ENCODE assay signal across 24 mouse cellular contexts in genomic region chr10:65342513-65342912, GRCm38 (mm10).
A peak's percentile ranks its signal among the peaks of the same experiment; 100 is the strongest.
DNase-seq lines count a peak whose midpoint lies in the region; ATAC-seq and TF ChIP-seq lines count a peak whose summit lies in the region.
"Had no signal": no experiment of that assay in that cellular context is flagged by ENCODE, and none has a peak within 500 bp of the region (broad histone marks: within the 10 kb centered on the region; RNA-seq: fewer than 3 reads in every experiment).

No protein-coding gene starts in this region.

- no peaks in the 10 kb centered on the region for H3K27me3 ChIP-seq in kidney, postnatal 0 days (ENCODE audit: insufficient read depth, low read length)
- no peaks in the 10 kb centered on the region for H3K27me3 ChIP-seq in E14TG2a.4 (ENCODE audit: insufficient read depth, low read length)
- no peaks in the 10 kb centered on the region for H3K27me3 ChIP-seq in stomach, postnatal 0 days (ENCODE audit: control insufficient read depth, insufficient read depth, low read length)
- no peaks in the 10 kb centered on the region for H3K27me3 ChIP-seq in intestine, embryonic 15.5 days (replicated peaks)
- H3K27me3 ChIP-seq: embryonic facial prominence, embryonic 13.5 days; heart, embryonic 13.5 days; hindbrain, embryonic 12.5 days had no signal

- H3K4me2 ChIP-seq in kidney, postnatal 0 days (ENCODE audit: low read length) = no peak overlapping the region
- H3K4me2 ChIP-seq in stomach, postnatal 0 days (replicated peaks; ENCODE audit: low read depth) = no peak overlapping the region
- no peak overlapping the region for H3K4me2 ChIP-seq in intestine, embryonic 15.5 days (replicated peaks)
- H3K4me2 ChIP-seq: embryonic facial prominence, embryonic 13.5 days; heart, embryonic 13.5 days; hindbrain, embryonic 12.5 days had no signal

- no peak overlapping the region for H3K27ac ChIP-seq in kidney, postnatal 0 days
- no peak overlapping the region for H3K27ac ChIP-seq in stomach, postnatal 0 days (replicated peaks)
- no peak overlapping the region for H3K27ac ChIP-seq in intestine, embryonic 15.5 days
- H3K27ac ChIP-seq: embryonic facial prominence, embryonic 13.5 days; forebrain, embryonic 10.5 days; gastrocnemius, adult 2 months; heart, embryonic 13.5 days; hindbrain, embryonic 12.5 days had no signal

- 0 out of 2 replicates have a peak, but pooled peaks have one; percentile 14 for TF ChIP-seq CTCF in kidney, postnatal 0 days (IDR thresholded peaks at IDR 0.05; ENCODE audit: low read depth)
- TF ChIP-seq CTCF in E14TG2a.4 (conservative IDR thresholded peaks at IDR 0.05; ENCODE audit: low read length) = peak; percentile 61
- TF ChIP-seq CTCF in stomach, postnatal 0 days (IDR thresholded peaks at IDR 0.05; ENCODE audit: low read depth) = no peak; the same call in 1 of the 2 replicates

- no peak overlapping the region for H3K4me3 ChIP-seq in kidney, postnatal 0 days (replicated peaks; ENCODE audit: low read depth, low read length)
- no peak overlapping the region for H3K4me3 ChIP-seq in E14TG2a.4 (replicated peaks; ENCODE audit: low read length)
- no peak overlapping the region for H3K4me3 ChIP-seq in stomach, postnatal 0 days (ENCODE audit: low read depth, low read length)
- no peak overlapping the region for H3K4me3 ChIP-seq in intestine, embryonic 15.5 days (replicated peaks)
- H3K4me3 ChIP-seq: embryonic facial prominence, embryonic 13.5 days; forebrain, embryonic 10.5 days; gastrocnemius, adult 2 months; heart, embryonic 13.5 days; hindbrain, embryonic 12.5 days had no signal

- no peaks in the 10 kb centered on the region for H3K9me3 ChIP-seq in kidney, postnatal 0 days (replicated peaks; ENCODE audit: low read length)
- no peaks in the 10 kb centered on the region for H3K9me3 ChIP-seq in E14TG2a.4 (ENCODE audit: low read length)
- H3K9me3 ChIP-seq in stomach, postnatal 0 days (ENCODE audit: control insufficient read depth, low read length) = no peaks in the 10 kb centered on the region
- H3K9me3 ChIP-seq in intestine, embryonic 15.5 days = no peaks in the 10 kb centered on the region
- H3K9me3 ChIP-seq: embryonic facial prominence, embryonic 13.5 days; forebrain, embryonic 10.5 days; heart, embryonic 13.5 days; hindbrain, embryonic 12.5 days had no signal

- no peak for ATAC-seq in kidney, postnatal 0 days (replicated peaks; ENCODE audit: low FRiP score, low read depth)
- ATAC-seq in stomach, postnatal 0 days (ENCODE audit: low FRiP score, low TSS enrichment) = no peak
- ATAC-seq in erythroid progenitor cell, adult 5-6 weeks (replicated peaks; ENCODE audit: low FRiP score, poor library complexity, severe bottlenecking) = no peak
- ATAC-seq in intestine, embryonic 15.5 days = no peak
- ATAC-seq: forebrain, embryonic 14.5 days; hindbrain, embryonic 16.5 days; inflammation-experienced regulatory T-cells, adult 6 months had no signal

- DNase-seq in kidney, postnatal 0 days (ENCODE audit: low spot score) = no peak
- DNase-seq in kidney, postnatal 25 days = no peak
- peak; percentile 5 for DNase-seq in 416B (ENCODE audit: low read depth)
- DNase-seq in NIH3T3 (ENCODE audit: low read depth) = peak; percentile 13
- no peak for DNase-seq in stomach, postnatal 0 days (ENCODE audit: low spot score)
- DNase-seq: adrenal gland, postnatal 10 days; cerebellum, adult 11 months; cerebellum, adult 8-10 months; cerebellum, postnatal 25 days; gastrocnemius, adult 2 months; gastrocnemius, postnatal 25 days; heart, postnatal 10 days; heart, postnatal 4 days; kidney, adult 11 months had no signal

- TF ChIP-seq EP300 in stomach, postnatal 0 days (optimal IDR thresholded peaks at IDR 0.05) = no peak

- H3K4me1 ChIP-seq in kidney, postnatal 0 days (replicated peaks; ENCODE audit: insufficient read depth, low read length) = no peaks in the 10 kb centered on the region
- H3K4me1 ChIP-seq in E14TG2a.4 (replicated peaks; ENCODE audit: low read depth, low read length) = no peaks in the 10 kb centered on the region
- no peaks in the 10 kb centered on the region for H3K4me1 ChIP-seq in stomach, postnatal 0 days (replicated peaks; ENCODE audit: control insufficient read depth, insufficient read depth)
- H3K4me1 ChIP-seq in intestine, embryonic 15.5 days (replicated peaks) = no peaks in the 10 kb centered on the region
- H3K4me1 ChIP-seq: embryonic facial prominence, embryonic 13.5 days; forebrain, embryonic 10.5 days; heart, embryonic 13.5 days; hindbrain, embryonic 12.5 days had no signal

- no peaks in the 10 kb centered on the region for H3K36me3 ChIP-seq in kidney, postnatal 0 days (ENCODE audit: insufficient read depth, low read length)
- no peaks in the 10 kb centered on the region for H3K36me3 ChIP-seq in E14TG2a.4 (ENCODE audit: insufficient read depth, low read length)
- H3K36me3 ChIP-seq in stomach, postnatal 0 days (ENCODE audit: control insufficient read depth, insufficient read depth, low read length) = no peaks in the 10 kb centered on the region
- no peaks in the 10 kb centered on the region for H3K36me3 ChIP-seq in intestine, embryonic 15.5 days
- H3K36me3 ChIP-seq: embryonic facial prominence, embryonic 13.5 days; forebrain, embryonic 10.5 days; heart, embryonic 13.5 days; hindbrain, embryonic 12.5 days had no signal

- H3K9ac ChIP-seq in kidney, postnatal 0 days (ENCODE audit: low read depth, low read length) = no peak overlapping the region
- H3K9ac ChIP-seq in stomach, postnatal 0 days (ENCODE audit: low read length) = no peak overlapping the region
- no peak overlapping the region for H3K9ac ChIP-seq in intestine, embryonic 15.5 days
- H3K9ac ChIP-seq: embryonic facial prominence, embryonic 13.5 days; heart, embryonic 13.5 days; hindbrain, embryonic 12.5 days had no signal

Comparison
In these comparisons a context has a peak if more than half of its experiments do, and no peak if none do; other contexts are left out.
1. DNase-seq: peak in 416B (single experiment) and NIH3T3 (single experiment); none in kidney, postnatal 0 days (single experiment), kidney, postnatal 25 days (0 of 2) and stomach, postnatal 0 days (single experiment).